Mouse (Mus musculus) hindbrain, embryonic 16.5 days (tissue): ENCODE data around the gene Lyl1. TPM values are rescaled to one million over a fixed set of nuclear protein-coding genes. Genes with fewer than 3 reads are reported as not detected.

Experiments used
- ATAC-seq: fragments of 200-750 bp; cut with Nextera tagmentation; 2 replicates; pipeline ENCODE4 v1.8.0; 2017; ENCODE audit warnings: moderate TSS enrichment, moderate library complexity
- H3K27ac ChIP-seq: fragments of 300-500 bp; sonication (generic); 2 replicates; pipeline ENCODE4 v1.5.1; 2014; ENCODE audit warnings: low read depth, mild to moderate bottlenecking, control low read depth, low read length, moderate library complexity
- H3K27me3 ChIP-seq: fragments of 300-500 bp; sonication (generic); replicated peaks from 2 replicates; pipeline ENCODE4 v1.6.1; 2014; ENCODE audit warnings: low read length; ENCODE audit not compliant: control insufficient read depth, insufficient read depth
- H3K36me3 ChIP-seq: fragments of 300-500 bp; sonication (generic); 2 replicates; pipeline ENCODE4 v1.6.1; 2014; ENCODE audit warnings: mild to moderate bottlenecking, low read length, moderate library complexity, mixed read lengths; ENCODE audit not compliant: control insufficient read depth, insufficient read depth
- H3K4me1 ChIP-seq: fragments of 300-500 bp; sonication (generic); 2 replicates; pipeline ENCODE4 v1.6.1; 2014; ENCODE audit warnings: low read depth, low read length; ENCODE audit not compliant: control insufficient read depth, insufficient read depth
- H3K4me2 ChIP-seq: fragments of 300-500 bp; sonication (generic); 2 replicates; pipeline ENCODE4 v1.6.1; 2014; ENCODE audit warnings: mild to moderate bottlenecking, low read length, control low read depth, moderate library complexity
- H3K4me3 ChIP-seq: fragments of 300-500 bp; sonication (generic); 2 replicates; pipeline ENCODE4 v1.5.1; 2014; ENCODE audit warnings: mild to moderate bottlenecking, low read length, control low read depth, moderate library complexity
- H3K9ac ChIP-seq: fragments of 300-500 bp; sonication (generic); 2 replicates; pipeline ENCODE4 v1.6.1; 2014; ENCODE audit warnings: low read depth, mild to moderate bottlenecking, control low read depth, low read length, moderate library complexity
- H3K9me3 ChIP-seq: fragments of 300-500 bp; sonication (generic); 2 replicates; pipeline ENCODE4 v1.6.1; 2014; ENCODE audit warnings: mild to moderate bottlenecking, low read length, moderate library complexity; ENCODE audit not compliant: control insufficient read depth
- WGBS: fragments of 180-500 bp; shearing (Covaris S2); extraction: QIAGEN DNeasy Blood & Tissue Kit; methylation state at CpG from one replicate; pipeline ENCODE4 v1.1.7; 2014; 5-methylcytosine and 5-hydroxymethylcytosine counted together
- polyA plus RNA-seq: library from polyadenylated mRNA; unstranded; fragments of >200 nt; fragmentation: Nextera tagmentation; extraction: Ambion mirVana; gene quantifications from 2 replicates; pipeline ENCODE4 v1.2.1, GENCODE M21; 2015

Gene Lyl1
- polyA plus RNA-seq, 1 experiment from 2014 or later = 2.6 TPM

DNA sequence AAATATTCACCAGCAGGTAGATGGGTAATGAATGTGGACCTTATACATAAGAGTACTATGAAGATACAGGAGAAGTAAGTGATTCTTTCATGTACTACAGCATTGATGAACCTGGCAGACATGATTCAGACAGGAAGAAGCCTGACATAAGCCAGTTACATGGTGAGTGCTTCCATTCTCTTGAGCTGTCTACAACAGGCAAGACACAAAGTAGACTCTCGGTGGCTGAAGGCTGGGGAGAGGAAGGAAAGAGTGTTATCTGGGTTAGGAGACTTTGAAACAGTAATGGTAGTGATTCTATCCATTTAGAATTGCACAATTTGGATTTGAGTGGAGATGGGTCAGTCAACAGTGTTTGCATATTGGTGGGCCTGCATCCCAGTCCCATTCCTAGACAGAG is 42.3 kb upstream of the Lyl1 start:
- ATAC-seq = no peak
- Histone ChIP-seq H3K27me3 (0 out of 2 replicates have a peak, but pooled peaks cover 2% of the 10 kb centered on the region), H3K9me3 (no peaks in the 10 kb centered on the region), H3K9ac (no peak overlapping the region), H3K36me3 (no peaks in the 10 kb centered on the region), H3K4me1 (peaks cover 47% of the 10 kb centered on the region), H3K4me2 (no peak overlapping the region), H3K4me3 (no peak overlapping the region), H3K27ac (no peak overlapping the region)
- 63% methylated on average over 1 of the region's 1 CpGs for WGBS

DNA sequence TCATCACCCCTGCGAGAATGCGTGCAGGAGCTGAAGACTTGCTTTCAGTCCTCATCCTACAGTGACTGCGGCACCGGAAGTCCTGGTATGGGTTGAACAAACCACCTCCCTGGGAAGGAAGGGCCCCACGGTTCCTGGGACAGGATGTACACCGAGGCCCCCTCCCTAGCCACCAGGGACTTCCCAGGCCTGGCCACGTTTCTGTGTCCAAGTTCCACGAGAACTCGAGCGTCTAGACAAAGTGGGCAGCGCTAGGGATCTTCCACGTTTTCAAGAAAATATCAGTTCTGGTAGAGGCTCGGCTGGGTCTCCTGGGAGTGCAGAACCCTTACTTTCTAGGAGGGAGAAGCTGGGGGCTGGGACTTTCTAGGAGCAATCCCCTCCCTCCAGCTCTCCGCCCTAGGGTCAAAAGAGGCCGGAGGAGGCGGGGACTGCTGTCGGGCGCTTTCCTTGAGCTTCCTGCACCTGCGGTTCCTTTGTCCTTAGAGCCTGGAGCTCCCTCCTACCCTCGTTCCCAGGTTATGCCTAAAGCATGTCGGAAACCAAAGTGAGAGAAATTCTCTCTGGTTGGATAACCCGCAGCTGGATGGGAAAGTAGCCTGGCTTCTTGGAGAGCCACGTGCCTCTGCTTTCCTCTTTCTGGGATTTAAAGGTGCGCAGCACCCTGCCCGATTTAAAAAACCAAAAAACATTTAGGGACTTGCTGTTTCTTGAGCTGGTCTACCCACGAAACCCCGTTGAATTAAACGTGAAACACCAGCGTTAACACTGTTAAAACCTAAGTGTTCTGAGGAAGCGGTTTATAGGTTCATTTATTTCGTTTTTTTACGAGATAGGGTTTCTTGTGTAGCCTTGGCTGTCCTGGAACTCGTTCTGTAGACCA is 41.1 kb upstream of the Lyl1 start:
- WGBS = 4% methylated on average over 33 of the region's 33 CpGs
- Histone ChIP-seq H3K36me3 (no peaks in the 10 kb centered on the region), H3K4me3 (peak overlapping the region; percentile 67), H3K9ac (peak overlapping the region; percentile 41), H3K4me2 (peak overlapping the region; percentile 79), H3K27ac (peak overlapping the region; percentile 31), H3K9me3 (no peaks in the 10 kb centered on the region), H3K27me3 (0 out of 2 replicates have a peak, but pooled peaks cover 2% of the 10 kb centered on the region), H3K4me1 (peaks cover 47% of the 10 kb centered on the region)
- no peak for ATAC-seq

DNA sequence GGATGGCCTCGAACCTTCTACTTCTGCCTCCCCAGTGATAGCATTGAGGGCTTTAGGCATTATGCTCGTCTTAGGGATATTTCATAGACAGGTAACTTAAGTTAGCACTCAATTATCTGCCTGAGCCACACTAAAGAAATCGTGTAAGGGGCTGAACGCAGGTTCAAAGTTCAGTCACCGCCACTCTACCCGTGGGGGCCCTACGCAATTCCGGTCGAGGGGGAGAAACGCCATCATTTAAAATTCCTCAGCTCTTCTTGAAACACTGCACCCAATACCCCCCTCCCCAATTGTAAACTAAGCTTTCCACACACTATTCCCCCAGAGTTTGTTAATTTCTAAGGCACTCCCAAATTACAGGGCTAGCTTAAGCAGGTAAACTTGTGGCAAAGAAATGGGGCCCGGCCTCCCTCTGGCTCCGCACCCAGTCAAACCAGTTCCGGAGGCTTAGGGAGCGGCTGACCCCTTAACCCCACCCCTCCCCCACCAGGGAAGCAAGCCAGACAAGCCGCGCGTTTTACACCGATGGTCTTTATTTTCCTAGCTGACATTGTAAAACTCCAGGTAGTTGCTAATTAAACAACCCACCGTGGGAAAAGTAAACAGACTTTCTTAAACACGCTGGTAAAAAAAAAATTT is 40.3 kb upstream of the Lyl1 start:
- WGBS = 2% methylated on average over 20 of the region's 20 CpGs
- no peaks in the 10 kb centered on the region for H3K9me3 ChIP-seq
- peak overlapping the region; percentile 25; the same call in 1 of the 2 replicates for H3K27ac ChIP-seq
- ATAC-seq = no peak
- peak overlapping the region; percentile 79 for H3K4me2 ChIP-seq
- H3K36me3 ChIP-seq = no peaks in the 10 kb centered on the region
- peak overlapping the region; percentile 73 for H3K9ac ChIP-seq
- peaks cover 49% of the 10 kb centered on the region for H3K4me1 ChIP-seq
- 0 out of 2 replicates have a peak, but pooled peaks cover 2% of the 10 kb centered on the region for H3K27me3 ChIP-seq
- peak overlapping the region; percentile 67 for H3K4me3 ChIP-seq

DNA sequence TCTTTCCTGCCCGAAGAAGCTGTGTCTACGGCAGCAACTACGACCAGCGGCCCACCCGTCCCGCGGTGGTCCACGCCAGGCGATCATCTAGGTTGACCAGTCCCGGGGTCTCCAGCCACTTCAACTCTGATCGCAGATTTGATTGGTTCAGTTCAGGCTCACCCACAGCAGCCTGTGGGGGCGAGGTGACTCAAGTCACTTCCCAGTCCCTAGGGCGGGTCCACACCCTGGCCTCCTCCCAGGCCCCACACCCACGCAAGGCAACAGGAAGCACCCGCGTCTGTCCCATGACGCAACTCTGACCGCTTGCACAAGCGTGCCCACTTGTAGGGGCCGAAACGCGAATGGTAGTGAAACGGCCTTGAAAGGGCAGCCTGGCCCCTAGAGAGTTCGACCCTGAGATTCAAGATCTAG is 39.8 kb upstream of the Lyl1 start:
- H3K9ac ChIP-seq = peak overlapping the region; percentile 73
- peak overlapping the region; percentile 67 for H3K4me3 ChIP-seq
- 0 out of 2 replicates have a peak, but pooled peaks cover 2% of the 10 kb centered on the region for H3K27me3 ChIP-seq
- no peak for ATAC-seq
- peak overlapping the region; percentile 79 for H3K4me2 ChIP-seq
- H3K4me1 ChIP-seq = peaks cover 48% of the 10 kb centered on the region
- no peaks in the 10 kb centered on the region for H3K36me3 ChIP-seq
- under 1% methylated on average over 24 of the region's 24 CpGs for WGBS
- H3K27ac ChIP-seq = peak overlapping the region; percentile 60
- H3K9me3 ChIP-seq = no peaks in the 10 kb centered on the region

DNA sequence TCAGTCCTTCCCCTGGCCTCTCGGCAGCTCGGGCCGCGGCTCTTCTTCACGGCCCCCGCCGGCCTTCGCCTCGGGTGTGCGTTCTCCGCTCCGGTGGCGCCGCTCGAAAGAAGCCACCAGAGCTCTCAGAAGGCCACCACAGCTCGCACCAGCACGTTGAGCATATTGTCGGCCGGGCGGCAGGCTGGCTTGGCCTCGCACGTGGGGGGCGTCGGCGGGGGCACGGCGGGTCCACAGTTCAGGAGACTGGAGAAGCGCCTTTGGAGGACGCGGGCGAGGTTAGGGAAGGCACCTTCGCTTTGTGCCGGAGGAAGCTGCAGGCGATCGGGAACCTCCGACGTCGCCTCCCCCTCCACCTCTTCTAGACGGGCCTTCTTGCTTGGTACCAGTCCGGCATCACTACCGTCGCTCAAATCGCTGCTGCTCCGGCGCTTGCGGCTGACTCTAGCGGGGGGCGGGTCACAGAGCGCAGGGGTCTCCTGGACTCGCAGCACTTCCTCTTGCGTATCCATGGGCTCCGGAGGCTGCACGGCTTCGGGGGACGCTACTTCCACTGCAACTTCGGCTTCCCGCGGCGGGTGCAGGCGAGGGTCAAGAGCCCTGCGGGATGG is 39.2 kb upstream of the Lyl1 start:
- Histone ChIP-seq H3K36me3 (no peaks in the 10 kb centered on the region), H3K4me3 (peak overlapping the region; percentile 67), H3K27me3 (0 out of 2 replicates have a peak, but pooled peaks cover 2% of the 10 kb centered on the region), H3K27ac (peak overlapping the region; percentile 60), H3K9ac (peak overlapping the region; percentile 73), H3K4me1 (peaks cover 43% of the 10 kb centered on the region), H3K4me2 (peak overlapping the region; percentile 79), H3K9me3 (no peaks in the 10 kb centered on the region)
- ATAC-seq = peak; percentile 1; the same call in 1 of the 2 replicates
- WGBS = under 1% methylated on average over 55 of the region's 61 CpGs

DNA sequence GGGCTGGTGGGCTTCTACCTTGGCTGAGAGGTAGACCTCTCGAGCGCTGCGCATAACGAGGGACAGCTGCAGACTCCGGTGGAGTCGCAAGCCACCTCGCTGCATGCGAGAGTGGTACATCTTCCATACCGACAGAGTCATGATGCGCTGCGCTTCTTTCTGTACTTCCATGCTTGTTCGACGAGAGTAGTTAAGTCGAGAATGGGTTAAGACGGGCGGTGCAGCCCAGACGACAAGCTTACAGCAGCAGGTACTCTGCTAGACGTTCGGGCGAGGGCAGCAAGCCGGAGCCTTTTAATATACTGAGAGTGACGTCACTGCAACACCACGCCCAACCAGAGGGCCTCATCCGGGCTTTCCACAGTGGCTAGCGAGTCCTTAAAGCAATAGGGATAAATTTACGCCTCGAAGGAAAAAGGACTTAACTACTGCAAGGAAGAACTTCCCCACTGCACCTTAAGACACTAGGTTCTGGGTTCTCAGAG is 38.6 kb upstream of the Lyl1 start, which contains the start of gene Ier2:
Gene Ier2 (minus strand): TSS at position 272 of the 485 bp plus-strand sequence.
- Histone ChIP-seq H3K4me3 (peak within 1 kb of the TSS; percentile 67), H3K4me1 (peaks cover 43% of the 10 kb centered on the region), H3K9me3 (no peaks in the 10 kb centered on the region), H3K9ac (peak within 1 kb of the TSS; percentile 73), H3K4me2 (peak within 1 kb of the TSS; percentile 79), H3K36me3 (no peaks in the 10 kb centered on the region), H3K27me3 (0 out of 2 replicates have a peak, but pooled peaks cover 2% of the 10 kb centered on the region), H3K27ac (peak within 1 kb of the TSS; percentile 60)
- peak; percentile 82 for ATAC-seq
- WGBS = 0% methylated on average over 27 of the region's 27 CpGs

DNA sequence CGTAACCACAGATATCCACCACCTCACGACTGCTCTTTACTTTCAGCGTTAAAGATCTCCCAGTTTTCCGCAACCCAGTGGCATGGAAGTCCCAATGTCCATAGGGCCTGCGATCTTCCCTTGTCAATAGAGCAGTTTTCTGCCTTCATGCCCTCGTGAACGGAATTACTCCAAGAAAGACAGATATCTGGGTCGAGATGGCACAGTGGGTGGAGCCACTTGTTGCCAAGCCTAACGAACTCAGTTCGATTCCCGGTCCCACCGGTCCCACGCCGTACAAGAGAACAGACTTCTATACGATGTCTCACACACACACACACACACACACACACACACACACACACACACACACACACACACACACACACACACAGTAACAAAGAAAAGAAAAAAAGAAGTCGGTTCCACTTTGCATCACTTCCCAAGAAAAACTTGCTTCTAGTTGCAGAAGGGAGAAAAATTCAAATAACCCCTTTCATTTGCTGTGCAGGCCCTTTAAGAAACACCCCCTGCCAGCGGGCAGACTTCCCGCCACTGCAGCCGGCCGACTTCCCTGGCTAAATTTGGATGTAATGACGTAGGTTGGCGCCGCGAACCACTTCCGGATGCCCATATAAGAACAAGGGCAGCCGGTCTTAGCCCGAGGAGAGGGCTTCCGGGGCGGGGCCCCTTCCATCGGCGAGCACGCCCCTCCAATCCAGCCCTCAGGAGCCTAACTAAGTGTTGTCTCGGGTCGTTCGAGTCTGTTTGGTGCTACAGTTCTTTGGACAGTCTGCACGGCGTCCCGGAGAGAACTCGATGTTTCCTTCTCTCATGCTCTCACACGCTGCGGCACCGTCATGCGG is 37.6 kb upstream of the Lyl1 start:
- peak overlapping the region; percentile 79 for H3K4me2 ChIP-seq
- H3K4me3 ChIP-seq = peak overlapping the region; percentile 67
- H3K4me1 ChIP-seq = peaks cover 43% of the 10 kb centered on the region
- peak overlapping the region; percentile 74 for H3K9ac ChIP-seq
- ATAC-seq = peak; percentile 83
- 3% methylated on average over 43 of the region's 43 CpGs for WGBS
- peak overlapping the region; percentile 90 for H3K27ac ChIP-seq
- 0 out of 2 replicates have a peak, but pooled peaks cover 2% of the 10 kb centered on the region for H3K27me3 ChIP-seq
- H3K9me3 ChIP-seq = no peaks in the 10 kb centered on the region
- H3K36me3 ChIP-seq = 0 out of 2 replicates have a peak, but pooled peaks cover 2% of the 10 kb centered on the region
